Mouse (Mus musculus) lung, embryonic 15.5 days (tissue): ENCODE measurements around the gene Sft2d1. TPM values are rescaled to one million over a fixed set of nuclear protein-coding genes. Genes with fewer than 3 reads are reported as not detected.

Source experiments
- ATAC-seq: fragments of 200-750 bp; cut with Nextera tagmentation; 2 replicates; pipeline ENCODE4 v1.8.0; 2017; ENCODE audit warnings: moderate number of reproducible peaks, borderline replicate concordance; ENCODE audit not compliant: low FRiP score, low TSS enrichment; ENCODE audit errors: extremely low read depth
- H3K27ac ChIP-seq: fragments of 300-500 bp; sonication (generic); 2 replicates; pipeline ENCODE4 v1.5.1; 2015; ENCODE audit warnings: moderate library complexity, mild to moderate bottlenecking, inconsistent platforms
- H3K27me3 ChIP-seq: fragments of 300-500 bp; sonication (generic); 2 replicates; pipeline ENCODE4 v1.6.1; 2015; ENCODE audit warnings: inconsistent platforms
- H3K36me3 ChIP-seq: fragments of 300-500 bp; sonication (generic); 2 replicates; pipeline ENCODE4 v1.6.1; 2015; ENCODE audit warnings: inconsistent platforms
- H3K4me1 ChIP-seq: fragments of 300-500 bp; sonication (generic); 2 replicates; pipeline ENCODE4 v1.6.1; 2015; ENCODE audit warnings: inconsistent platforms
- H3K4me2 ChIP-seq: fragments of 300-500 bp; sonication (generic); 2 replicates; pipeline ENCODE4 v1.6.1; 2015; ENCODE audit warnings: inconsistent platforms, mild to moderate bottlenecking, moderate library complexity
- H3K4me3 ChIP-seq: fragments of 300-500 bp; sonication (generic); 2 replicates; pipeline ENCODE4 v1.5.1; 2015; ENCODE audit warnings: mild to moderate bottlenecking, inconsistent platforms
- H3K9ac ChIP-seq: fragments of 300-500 bp; sonication (generic); 2 replicates; pipeline ENCODE4 v1.6.1; 2015; ENCODE audit warnings: inconsistent platforms
- H3K9me3 ChIP-seq: fragments of 300-500 bp; sonication (generic); 2 replicates; pipeline ENCODE4 v1.6.1; 2016; ENCODE audit warnings: inconsistent platforms
- WGBS: fragments of 180-500 bp; shearing (Covaris S2); methylation state at CpG from one replicate; pipeline ENCODE4 v1.1.7; 2015; 5-methylcytosine and 5-hydroxymethylcytosine counted together
- polyA plus RNA-seq: library from polyadenylated mRNA; unstranded; fragments of >200 nt; fragmentation: Nextera tagmentation; extraction: Ambion mirVana; gene quantifications from 2 replicates; pipeline ENCODE4 v1.2.1, GENCODE M21; 2015

Sft2d1 gene
- polyA plus RNA-seq, 1 experiment from 2014 or later = 75.8 TPM

- 27% methylated on average over 8 of the region's 8 CpGs for WGBS
Measured at GRCm38 (mm10) chr17:8285056-8285455, 25.8 kb upstream of the Sft2d1 start.

GRCm38 (mm10) chr17:8286987-8287386 is 23.9 kb upstream of the Sft2d1 start:
- no peak overlapping the region for H3K4me2 ChIP-seq
- no peak for ATAC-seq
- H3K27ac ChIP-seq = no peak overlapping the region
- H3K36me3 ChIP-seq = peaks cover 4% of the 10 kb centered on the region
- 0 out of 2 replicates have a peak, but pooled peaks cover 2% of the 10 kb centered on the region for H3K4me1 ChIP-seq
- no peak overlapping the region for H3K4me3 ChIP-seq
- H3K27me3 ChIP-seq = no peaks in the 10 kb centered on the region
- WGBS = 86% methylated on average over 4 of the region's 4 CpGs
- no peak overlapping the region for H3K9ac ChIP-seq
- H3K9me3 ChIP-seq = no peaks in the 10 kb centered on the region

More at GRCm38 (mm10) chr17:8285056-8285455, 25.8 kb upstream of the Sft2d1 start:
- Histone ChIP-seq H3K36me3 (peaks cover 4% of the 10 kb centered on the region), H3K27ac (no peak overlapping the region), H3K4me3 (peak overlapping the region; percentile 95), H3K9ac (no peak overlapping the region), H3K4me2 (peak overlapping the region; percentile 99), H3K4me1 (0 out of 2 replicates have a peak, but pooled peaks cover 2% of the 10 kb centered on the region), H3K27me3 (no peaks in the 10 kb centered on the region), H3K9me3 (no peaks in the 10 kb centered on the region)
- no peak for ATAC-seq

GRCm38 (mm10) chr17:8289993-8290679 is 20.8 kb upstream of the Sft2d1 start:
- Histone ChIP-seq H3K4me2 (no peak overlapping the region), H3K4me3 (no peak overlapping the region), H3K9ac (no peak overlapping the region), H3K27ac (no peak overlapping the region), H3K9me3 (no peaks in the 10 kb centered on the region), H3K4me1 (no peaks in the 10 kb centered on the region), H3K27me3 (no peaks in the 10 kb centered on the region), H3K36me3 (peaks cover 4% of the 10 kb centered on the region)
- no peak for ATAC-seq
- 89% methylated on average over 3 of the region's 3 CpGs for WGBS

- Histone ChIP-seq H3K27me3 (no peaks in the 10 kb centered on the region), H3K9ac (no peak overlapping the region), H3K4me1 (no peaks in the 10 kb centered on the region), H3K36me3 (peaks cover 6% of the 10 kb centered on the region), H3K27ac (no peak overlapping the region), H3K9me3 (no peaks in the 10 kb centered on the region), H3K4me3 (no peak overlapping the region), H3K4me2 (no peak overlapping the region)
- ATAC-seq = no peak
Measured at GRCm38 (mm10) chr17:8290736-8291135, 20.2 kb upstream of the Sft2d1 start.

GRCm38 (mm10) chr17:8295825-8296224 is 15.1 kb upstream of the Sft2d1 start:
- Histone ChIP-seq H3K27me3 (no peaks in the 10 kb centered on the region), H3K4me3 (no peak overlapping the region), H3K4me1 (no peaks in the 10 kb centered on the region), H3K36me3 (peaks cover 2% of the 10 kb centered on the region; the same call in 1 of the 2 replicates), H3K27ac (no peak overlapping the region), H3K4me2 (no peak overlapping the region), H3K9me3 (no peaks in the 10 kb centered on the region), H3K9ac (no peak overlapping the region)
- no peak for ATAC-seq

GRCm38 (mm10) chr17:8296313-8296844 is 14.5 kb upstream of the Sft2d1 start:
- H3K27me3 ChIP-seq = no peaks in the 10 kb centered on the region
- H3K9me3 ChIP-seq = no peaks in the 10 kb centered on the region
- H3K9ac ChIP-seq = no peak overlapping the region
- ATAC-seq = no peak
- H3K36me3 ChIP-seq = peaks cover 2% of the 10 kb centered on the region; the same call in 1 of the 2 replicates
- WGBS = 85% methylated on average over 9 of the region's 9 CpGs
- no peaks in the 10 kb centered on the region for H3K4me1 ChIP-seq
- no peak overlapping the region for H3K27ac ChIP-seq
- no peak overlapping the region for H3K4me2 ChIP-seq
- H3K4me3 ChIP-seq = no peak overlapping the region

GRCm38 (mm10) chr17:8297746-8298145 is 13.2 kb upstream of the Sft2d1 start:
- H3K9ac ChIP-seq = no peak overlapping the region
- H3K4me3 ChIP-seq = no peak overlapping the region
- no peaks in the 10 kb centered on the region for H3K9me3 ChIP-seq
- H3K27me3 ChIP-seq = no peaks in the 10 kb centered on the region
- H3K4me2 ChIP-seq = no peak overlapping the region
- no peaks in the 10 kb centered on the region for H3K4me1 ChIP-seq
- ATAC-seq = no peak
- WGBS = 75% methylated on average over 5 of the region's 5 CpGs
- no peak overlapping the region for H3K27ac ChIP-seq
- H3K36me3 ChIP-seq = peaks cover 2% of the 10 kb centered on the region; the same call in 1 of the 2 replicates

- Histone ChIP-seq H3K9ac (no peak overlapping the region), H3K27ac (no peak overlapping the region), H3K4me1 (no peaks in the 10 kb centered on the region), H3K27me3 (no peaks in the 10 kb centered on the region), H3K36me3 (peaks cover 2% of the 10 kb centered on the region; the same call in 1 of the 2 replicates), H3K4me2 (no peak overlapping the region), H3K4me3 (no peak overlapping the region), H3K9me3 (no peaks in the 10 kb centered on the region)
- 84% methylated on average over 2 of the region's 2 CpGs for WGBS
- ATAC-seq = no peak
Measured at GRCm38 (mm10) chr17:8298281-8298680, 12.6 kb upstream of the Sft2d1 start.

GRCm38 (mm10) chr17:8299524-8299923 is 11.4 kb upstream of the Sft2d1 start:
- no peak for ATAC-seq
- no peak overlapping the region for H3K27ac ChIP-seq

GRCm38 (mm10) chr17:8301515-8301914 is 9.4 kb upstream of the Sft2d1 start:
- Histone ChIP-seq H3K27me3 (no peaks in the 10 kb centered on the region), H3K4me1 (no peaks in the 10 kb centered on the region), H3K36me3 (no peaks in the 10 kb centered on the region; the same call in 1 of the 2 replicates), H3K9me3 (no peaks in the 10 kb centered on the region), H3K4me3 (no peak overlapping the region), H3K4me2 (no peak overlapping the region), H3K27ac (no peak overlapping the region), H3K9ac (no peak overlapping the region)
- 76% methylated on average over 4 of the region's 4 CpGs for WGBS
- no peak for ATAC-seq

More at GRCm38 (mm10) chr17:8299524-8299923, 11.4 kb upstream of the Sft2d1 start:
- Histone ChIP-seq H3K4me2 (no peak overlapping the region), H3K4me1 (no peaks in the 10 kb centered on the region), H3K4me3 (no peak overlapping the region), H3K9me3 (no peaks in the 10 kb centered on the region), H3K36me3 (peaks cover 2% of the 10 kb centered on the region; the same call in 1 of the 2 replicates), H3K27me3 (no peaks in the 10 kb centered on the region), H3K9ac (no peak overlapping the region)

- no peaks in the 10 kb centered on the region; the same call in 1 of the 2 replicates for H3K36me3 ChIP-seq
- no peak overlapping the region for H3K4me3 ChIP-seq
- no peak overlapping the region for H3K27ac ChIP-seq
- no peak overlapping the region for H3K4me2 ChIP-seq
- no peaks in the 10 kb centered on the region for H3K9me3 ChIP-seq
- no peak overlapping the region for H3K9ac ChIP-seq
- no peaks in the 10 kb centered on the region for H3K27me3 ChIP-seq
- ATAC-seq = no peak
- WGBS = 60% methylated on average over 7 of the region's 7 CpGs
- no peaks in the 10 kb centered on the region for H3K4me1 ChIP-seq
Measured at GRCm38 (mm10) chr17:8302772-8303438, 8.0 kb upstream of the Sft2d1 start.

- ATAC-seq = no peak
Measured at GRCm38 (mm10) chr17:8303671-8304070, 7.2 kb upstream of the Sft2d1 start.

More at GRCm38 (mm10) chr17:8303671-8304070, 7.2 kb upstream of the Sft2d1 start:
- Histone ChIP-seq H3K27ac (no peak overlapping the region), H3K4me1 (no peaks in the 10 kb centered on the region), H3K4me2 (no peak overlapping the region), H3K27me3 (no peaks in the 10 kb centered on the region), H3K9me3 (no peaks in the 10 kb centered on the region), H3K9ac (no peak overlapping the region), H3K36me3 (no peaks in the 10 kb centered on the region), H3K4me3 (no peak overlapping the region)
- 42% methylated on average over 5 of the region's 5 CpGs for WGBS
